Mouse (Mus musculus): ENCODE results near the gene Ptprq.

Gene Ptprq

GRCm38 (mm10) chr10:107488654-107489315 lies 231.1 kb downstream of the Ptprq start:
- no peak for DNase-seq (ENCODE audit: low spot score in 2 of 2)

GRCm38 (mm10) chr10:107486770-107487169 lies 233.1 kb downstream of the Ptprq start:
- no peak for DNase-seq (ENCODE audit: low spot score in 2 of 2)

- DNase-seq (ENCODE audit: low spot score in 2 of 2), result no peak
These were observed 234.0 kb downstream of the Ptprq start, which contains the start of gene Myf5 for GRCm38 (mm10) chr10:107485870-107486269. Myf5 (minus strand) TSS chr10:107486134.

GRCm38 (mm10) chr10:107484050-107484449 lies 235.8 kb downstream of the Ptprq start:
- DNase-seq (ENCODE audit: low spot score in 2 of 2), result no peak

GRCm38 (mm10) chr10:107473497-107473896 lies 246.4 kb downstream of the Ptprq start:
- DNase-seq (ENCODE audit: low spot score in 2 of 2), result no peak

GRCm38 (mm10) chr10:107471712-107472111 lies 248.1 kb downstream of the Ptprq start:
- no peak for DNase-seq (ENCODE audit: low spot score in 2 of 2)

- DNase-seq (ENCODE audit: low spot score in 2 of 2), result no peak
These were observed 252.0 kb downstream of the Ptprq start for GRCm38 (mm10) chr10:107467819-107468218.
